Mouse (Mus musculus): ENCODE measurements around the gene Klb.
A peak's percentile ranks its signal among the peaks of the same experiment; 100 is the strongest.
"Not testable (repeated sequence)": the region's sequence is repeated elsewhere in the genome, so short reads cannot be mapped to it uniquely, and the experiment has no call there.

The Klb gene

DNA sequence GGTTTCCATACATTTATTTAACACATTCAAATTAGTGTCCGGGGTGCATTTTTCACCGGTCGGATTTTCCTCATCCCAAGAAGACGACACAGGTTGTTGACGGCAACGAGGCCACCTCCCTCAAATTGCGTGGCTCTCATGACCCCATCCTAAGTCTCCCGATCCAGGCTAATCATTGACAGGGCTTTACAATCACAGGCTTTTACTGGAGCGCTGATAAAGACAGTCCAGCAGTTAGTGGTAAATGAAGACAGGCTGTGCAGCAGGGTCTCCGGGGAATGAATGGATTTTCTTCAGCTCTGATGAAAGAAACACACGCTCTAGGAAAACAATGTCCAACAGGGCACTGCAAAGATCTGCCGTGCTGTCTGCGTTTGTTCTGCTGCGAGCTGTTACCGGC, at the start of gene Klb:
Gene Klb (plus strand): TSS at position 147 of the 400 bp plus-strand sequence.
- DNase-seq (ENCODE audit: low read depth, low spot score) = no peak

GRCm38 (mm10) chr5:65299623-65300022, 48.5 kb upstream of the Klb start:
- DNase-seq (ENCODE audit: low read depth, low spot score) = not testable (repeated sequence)

DNA sequence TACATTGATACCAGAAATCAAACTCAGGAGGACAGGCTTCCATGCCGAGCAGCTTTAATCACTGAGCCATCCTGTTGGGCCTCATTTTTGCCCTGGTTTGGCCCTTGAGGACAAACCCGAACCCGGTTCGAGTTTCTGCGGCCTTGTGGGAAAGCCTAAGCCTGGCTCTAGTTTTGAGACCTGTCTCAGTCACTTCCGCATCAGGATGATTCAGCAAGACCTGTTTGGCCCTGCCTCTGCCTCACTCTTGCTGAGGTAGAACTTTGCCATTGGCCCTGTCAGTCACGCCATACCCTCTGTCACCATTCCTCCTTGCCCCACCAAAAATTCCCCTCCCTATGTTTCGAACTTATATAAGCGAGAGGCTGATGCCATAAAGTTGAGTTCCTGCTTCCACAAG, 48.0 kb upstream of the Klb start:
- no peak for DNase-seq (ENCODE audit: low read depth, low spot score)

GRCm38 (mm10) chr5:65305516-65305915, 42.6 kb upstream of the Klb start:
- DNase-seq (ENCODE audit: low read depth, low spot score) = no peak

GRCm38 (mm10) chr5:65308208-65308607, 39.9 kb upstream of the Klb start:
- no peak for DNase-seq (ENCODE audit: low read depth, low spot score)

- DNase-seq (ENCODE audit: low read depth, low spot score) = no peak
Observed at GRCm38 (mm10) chr5:65308866-65309265, 39.2 kb upstream of the Klb start.

DNA sequence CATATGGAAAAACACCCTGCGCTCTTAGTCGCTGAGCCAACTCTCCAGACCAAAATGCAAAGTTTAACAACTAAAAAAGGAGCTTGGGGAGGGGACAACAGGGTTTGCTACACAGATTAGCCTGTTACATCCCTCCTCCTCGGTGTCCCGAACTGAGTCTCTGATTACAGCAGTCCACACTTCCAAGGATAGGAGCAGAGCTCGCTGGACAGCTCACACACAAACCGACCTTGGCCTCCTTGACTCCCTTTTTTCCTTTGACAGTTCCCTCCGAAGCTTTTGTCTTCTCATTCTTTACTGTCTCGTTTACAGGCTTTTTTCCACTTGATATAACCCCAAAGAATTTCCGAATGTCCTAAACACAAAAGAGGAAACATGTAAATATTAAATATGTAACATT, 28.9 kb upstream of the Klb start:
- DNase-seq (ENCODE audit: low read depth, low spot score) = no peak

DNA sequence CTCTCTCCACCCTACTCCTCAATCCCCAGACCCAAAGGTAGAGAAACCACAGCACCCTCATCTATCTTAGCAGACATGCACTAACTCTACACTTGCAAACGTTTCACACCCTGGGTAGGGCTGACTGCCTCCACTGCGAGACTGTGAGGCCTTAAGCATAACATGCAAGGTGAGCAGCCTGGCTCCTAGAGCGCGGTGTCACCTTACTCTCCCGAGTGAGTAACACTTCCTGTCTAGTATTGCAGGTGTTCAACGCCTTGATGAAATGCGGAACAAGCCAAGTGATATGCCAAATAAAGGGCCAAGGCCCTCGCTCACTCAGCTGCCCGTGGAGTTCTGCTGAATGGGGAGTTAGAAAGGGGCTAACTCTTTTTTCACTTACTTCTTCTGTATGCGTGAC, 25.9 kb upstream of the Klb start:
- no peak for DNase-seq (ENCODE audit: low read depth, low spot score)

- no peak for DNase-seq (ENCODE audit: low read depth, low spot score)
Observed at GRCm38 (mm10) chr5:65324271-65324670, 23.8 kb upstream of the Klb start.

GRCm38 (mm10) chr5:65324758-65325355, 23.3 kb upstream of the Klb start:
- DNase-seq (ENCODE audit: low read depth, low spot score) = no peak

DNA sequence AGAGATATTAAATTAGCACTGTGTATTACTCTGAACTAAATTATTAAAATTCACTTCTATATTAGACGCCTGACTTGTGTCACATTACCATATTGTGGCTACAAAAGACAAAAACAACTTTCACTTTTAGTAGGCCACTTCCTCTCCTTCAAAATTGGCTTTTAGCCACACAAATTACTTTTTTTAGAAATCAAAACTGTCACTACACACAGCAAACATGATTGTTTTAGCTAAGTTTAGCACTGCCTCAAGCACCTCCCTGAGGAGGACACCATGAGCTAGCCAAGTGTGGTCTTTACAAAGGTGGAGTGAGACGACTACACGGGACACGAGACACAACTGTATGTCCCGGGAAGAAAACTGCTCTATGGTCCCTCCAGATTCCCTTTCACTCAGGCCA, 21.9 kb upstream of the Klb start:
- DNase-seq (ENCODE audit: low read depth, low spot score) = no peak

GRCm38 (mm10) chr5:65329971-65330370, 18.1 kb upstream of the Klb start:
- DNase-seq (ENCODE audit: low read depth, low spot score) = no peak

DNA sequence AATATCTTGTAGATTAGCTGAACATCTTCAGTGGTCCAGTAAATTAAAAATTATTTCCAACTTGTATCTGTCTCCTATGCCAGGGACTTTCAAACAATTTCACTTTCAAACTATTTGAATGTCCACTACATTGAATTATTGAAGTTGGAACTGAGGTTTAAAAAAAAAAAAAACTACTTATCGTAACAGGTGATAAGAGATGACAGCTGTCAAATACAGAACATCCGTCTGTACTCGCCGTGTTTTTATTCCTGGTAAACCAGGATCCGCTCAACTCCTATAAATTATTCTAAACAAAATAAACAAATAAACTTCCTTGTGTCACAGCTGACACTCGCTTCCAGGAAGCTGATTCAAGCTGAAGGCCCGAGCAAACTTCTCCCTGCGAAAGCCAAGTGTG, 13.3 kb upstream of the Klb start:
- DNase-seq (ENCODE audit: low read depth, low spot score) = no peak

GRCm38 (mm10) chr5:65335298-65336074, 12.6 kb upstream of the Klb start, which contains the start of gene Rfc1:
Gene Rfc1, minus strand, starts transcription at chr5:65335670.
- DNase-seq (ENCODE audit: low read depth, low spot score) = peak; percentile 78

- no peak for DNase-seq (ENCODE audit: low read depth, low spot score)
Observed at GRCm38 (mm10) chr5:65336075-65336355, 12.1 kb upstream of the Klb start.

DNA sequence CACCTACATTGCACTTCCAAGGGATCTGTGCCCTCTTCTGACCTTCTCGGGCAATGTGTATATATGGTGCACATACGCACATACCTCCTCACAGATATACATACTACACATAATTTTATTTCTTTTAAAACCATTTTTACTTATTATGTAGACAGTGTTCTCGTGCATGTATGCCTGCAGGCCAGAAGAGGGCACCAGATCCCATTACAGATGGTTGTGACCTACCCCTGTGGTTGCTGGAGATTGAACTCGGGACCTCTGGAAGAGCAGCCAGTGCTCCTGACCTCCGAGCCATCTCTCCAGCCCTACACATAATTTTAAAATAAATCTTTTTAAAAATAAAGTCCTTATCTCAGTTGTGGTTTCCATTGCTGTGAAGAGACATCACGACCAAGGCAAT, 9.7 kb upstream of the Klb start:
- no peak for DNase-seq (ENCODE audit: low read depth, low spot score)

- no peak for DNase-seq (ENCODE audit: low read depth, low spot score)
Observed at GRCm38 (mm10) chr5:65340167-65340566, 7.9 kb upstream of the Klb start.

- no peak for DNase-seq (ENCODE audit: low read depth, low spot score)
Observed at GRCm38 (mm10) chr5:65350508-65350907, 2.4 kb downstream of the Klb start.

DNA sequence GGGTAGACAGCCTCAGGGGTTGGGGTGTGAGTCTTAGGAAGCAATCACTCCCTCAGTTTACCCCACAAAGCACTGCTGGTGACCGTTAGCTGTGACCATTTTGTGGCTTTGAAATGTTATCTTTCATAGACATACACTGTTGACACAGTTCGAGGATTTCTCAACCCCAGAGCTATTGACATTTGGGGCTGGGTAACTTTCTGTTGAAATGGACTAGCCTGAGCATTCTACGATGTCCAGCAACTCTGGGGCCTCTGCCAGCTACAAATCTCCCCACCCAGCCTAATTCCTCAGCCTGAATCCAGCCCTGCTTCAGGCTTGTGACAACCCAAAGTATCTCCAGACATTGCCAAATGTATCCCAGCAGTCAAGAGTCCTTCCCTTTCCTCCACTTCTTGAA, 6.0 kb downstream of the Klb start:
- no peak for DNase-seq (ENCODE audit: low read depth, low spot score)

DNA sequence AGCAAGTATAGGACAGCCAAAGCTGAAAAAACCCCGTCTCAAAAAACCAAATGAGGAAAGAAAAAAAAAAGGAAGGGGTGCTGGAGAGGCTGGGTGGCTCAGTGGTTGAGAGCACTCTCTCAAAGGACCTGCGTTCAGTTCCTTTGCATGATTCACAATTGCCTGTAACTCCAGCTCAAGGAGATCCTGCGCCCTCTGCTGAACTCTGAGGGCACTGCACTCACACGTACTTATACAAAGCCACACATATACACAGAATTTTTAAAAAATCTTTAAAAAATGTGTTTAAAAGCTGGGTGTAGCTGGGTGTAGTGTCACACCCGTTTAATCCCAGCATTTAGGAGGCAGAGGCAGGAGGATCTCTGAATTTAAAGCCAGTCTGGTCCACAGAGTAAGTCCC, 6.9 kb downstream of the Klb start:
- DNase-seq (ENCODE audit: low read depth, low spot score) = no peak

DNA sequence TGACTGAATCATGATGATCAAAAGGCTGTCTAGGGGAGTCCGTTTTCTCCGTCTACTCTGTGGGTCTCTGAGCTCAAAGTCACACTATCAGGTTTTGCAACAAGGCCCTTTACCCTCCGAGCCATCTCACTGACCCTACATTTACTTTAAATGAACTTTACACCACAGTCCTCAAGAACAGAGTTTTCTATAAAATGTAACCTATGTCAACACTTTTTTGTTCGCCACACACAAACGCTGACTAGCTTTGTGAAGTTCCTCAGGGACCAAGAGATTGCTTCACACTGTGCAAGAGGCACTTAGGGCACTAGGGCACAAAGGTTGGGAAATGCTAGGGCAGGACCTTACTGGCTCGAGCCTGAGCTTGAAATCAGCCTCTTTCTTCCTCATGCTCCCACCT, 8.7 kb downstream of the Klb start:
- no peak for DNase-seq (ENCODE audit: low read depth, low spot score)

- no peak for DNase-seq (ENCODE audit: low read depth, low spot score)
Observed at GRCm38 (mm10) chr5:65357771-65358170, 9.7 kb downstream of the Klb start.

DNA sequence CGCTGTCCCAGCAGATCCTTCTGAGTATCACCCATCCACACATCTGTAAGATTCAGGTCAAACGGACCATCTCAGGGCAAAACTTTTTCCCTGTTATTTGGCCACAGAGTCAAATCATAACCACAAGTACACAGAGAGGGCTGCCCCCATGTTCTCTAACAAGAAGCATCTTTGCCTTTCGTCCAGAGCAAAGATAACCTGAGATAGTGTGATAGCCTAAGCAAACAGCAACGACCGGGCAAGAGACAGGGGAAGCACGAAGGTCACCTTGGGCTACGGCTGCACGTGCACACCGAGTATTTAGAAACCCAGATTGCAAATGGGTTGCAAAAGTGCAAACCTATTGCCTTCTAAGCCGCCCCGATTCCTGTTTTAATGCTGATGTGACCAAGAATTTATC, 19.7 kb downstream of the Klb start:
- no peak for DNase-seq (ENCODE audit: low read depth, low spot score)

- DNase-seq (ENCODE audit: low read depth, low spot score) = no peak
Observed at GRCm38 (mm10) chr5:65371551-65371950, 23.4 kb downstream of the Klb start.

Measured in brain, embryonic 18.5 days (tissue).